Mouse (Mus musculus) midbrain, embryonic 11.5 days (tissue): ENCODE results near the gene Gpr84. TPM values are rescaled to one million over a fixed set of nuclear protein-coding genes. Genes with fewer than 3 reads are reported as not detected.
A peak's percentile ranks its signal among the peaks of the same experiment; 100 is the strongest.

Source experiments
- ATAC-seq: fragments of 200-750 bp; cut with Nextera tagmentation; 2 replicates; pipeline ENCODE4 v1.8.0; 2017; ENCODE audit warnings: moderate TSS enrichment, moderate library complexity; ENCODE audit not compliant: low FRiP score
- DNase-seq: peaks from one replicate; pipeline ENCODE4 v3.0.0; 2015; ENCODE audit warnings: low spot score; ENCODE audit errors: missing footprints
- H3K27ac ChIP-seq: fragments of 300-500 bp; sonication (generic); 2 replicates; pipeline ENCODE4 v1.5.1; 2014; ENCODE audit warnings: low read depth, low read length
- H3K27me3 ChIP-seq: fragments of 300-500 bp; sonication (generic); 2 replicates; pipeline ENCODE4 v1.6.1; 2014; ENCODE audit warnings: mild to moderate bottlenecking, low read length, moderate library complexity, mixed read lengths; ENCODE audit not compliant: control insufficient read depth, insufficient read depth
- H3K36me3 ChIP-seq: fragments of 300-500 bp; sonication (generic); 2 replicates; pipeline ENCODE4 v1.6.1; 2014; ENCODE audit warnings: mild to moderate bottlenecking, low read length, moderate library complexity, mixed read lengths; ENCODE audit not compliant: control insufficient read depth, insufficient read depth
- H3K4me1 ChIP-seq: fragments of 300-500 bp; sonication (generic); 2 replicates; pipeline ENCODE4 v1.6.1; 2014; ENCODE audit warnings: low read length; ENCODE audit not compliant: control insufficient read depth, insufficient read depth
- H3K4me2 ChIP-seq: fragments of 300-500 bp; sonication (generic); 2 replicates; pipeline ENCODE4 v1.6.1; 2014; ENCODE audit warnings: mild to moderate bottlenecking, moderate library complexity
- H3K4me3 ChIP-seq: fragments of 300-500 bp; sonication (generic); 2 replicates; pipeline ENCODE4 v1.5.1; 2014; ENCODE audit warnings: low read depth, low read length
- H3K9ac ChIP-seq: fragments of 300-500 bp; sonication (generic); 2 replicates; pipeline ENCODE4 v1.6.1; 2014; ENCODE audit warnings: low read length
- H3K9me3 ChIP-seq: fragments of 300-500 bp; sonication (generic); 2 replicates; pipeline ENCODE4 v1.6.1; 2016; ENCODE audit warnings: low read length; ENCODE audit not compliant: control insufficient read depth
- WGBS: fragments of 180-500 bp; shearing (Covaris S2); extraction: QIAGEN DNeasy Blood & Tissue Kit; methylation state at CpG from one replicate; pipeline ENCODE4 v1.1.7; 2014; 5-methylcytosine and 5-hydroxymethylcytosine counted together
- polyA plus RNA-seq: library from polyadenylated mRNA; unstranded; fragments of >200 nt; fragmentation: Nextera tagmentation; extraction: Ambion mirVana; gene quantifications from 2 replicates; pipeline ENCODE4 v1.2.1, GENCODE M21; 2014

Gene Gpr84
- polyA plus RNA-seq, 1 experiment from 2014 or later = 0.12 TPM

DNA sequence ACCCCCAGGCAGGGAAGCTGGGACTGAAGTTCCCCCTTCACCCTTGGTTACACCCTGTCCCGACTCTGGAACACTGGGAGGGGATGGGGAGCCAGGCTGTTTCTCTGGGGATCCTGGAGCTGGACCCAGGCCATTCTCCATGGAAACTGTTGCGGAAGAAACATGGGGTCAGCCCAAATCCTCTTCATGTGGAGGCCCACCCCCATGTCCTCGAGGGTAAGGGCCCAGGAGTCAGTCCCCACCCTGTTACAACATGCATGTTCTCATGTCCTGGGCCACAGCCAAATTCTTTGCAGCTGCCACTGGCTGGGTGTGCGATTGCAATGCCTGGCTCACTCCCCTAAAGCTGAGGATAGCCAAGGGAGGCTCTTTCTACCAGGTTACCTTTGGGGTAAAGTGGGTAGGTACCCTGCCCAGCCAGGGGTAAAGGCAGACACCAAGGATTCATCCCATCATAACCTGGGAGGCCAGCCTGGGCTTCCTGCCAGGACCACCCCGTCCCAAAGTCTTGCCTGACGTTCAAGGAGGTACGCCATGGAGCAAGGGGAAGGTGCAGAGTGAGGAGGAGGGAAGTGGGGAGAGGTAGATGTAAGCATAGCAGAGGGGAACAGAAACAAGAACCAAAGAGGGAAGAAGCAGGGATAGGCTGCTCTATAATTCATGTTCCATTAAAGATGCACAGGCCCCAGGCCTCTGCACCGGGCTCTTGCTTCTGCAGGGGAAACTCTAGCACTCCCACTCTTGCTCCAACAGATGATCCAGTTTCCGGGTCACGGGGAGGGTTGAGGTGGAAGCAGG is 5.8 kb upstream of the Gpr84 start:
- 93% methylated on average over 10 of the region's 10 CpGs for WGBS
- Histone ChIP-seq H3K4me1 (peaks cover 16% of the 10 kb centered on the region), H3K9ac (no peak overlapping the region), H3K4me3 (no peak overlapping the region), H3K27me3 (no peaks in the 10 kb centered on the region), H3K27ac (no peak overlapping the region), H3K36me3 (peaks cover 7% of the 10 kb centered on the region; the same call in 1 of the 2 replicates), H3K9me3 (no peaks in the 10 kb centered on the region), H3K4me2 (no peak overlapping the region)
- no peak for DNase-seq
- no peak for ATAC-seq

DNA sequence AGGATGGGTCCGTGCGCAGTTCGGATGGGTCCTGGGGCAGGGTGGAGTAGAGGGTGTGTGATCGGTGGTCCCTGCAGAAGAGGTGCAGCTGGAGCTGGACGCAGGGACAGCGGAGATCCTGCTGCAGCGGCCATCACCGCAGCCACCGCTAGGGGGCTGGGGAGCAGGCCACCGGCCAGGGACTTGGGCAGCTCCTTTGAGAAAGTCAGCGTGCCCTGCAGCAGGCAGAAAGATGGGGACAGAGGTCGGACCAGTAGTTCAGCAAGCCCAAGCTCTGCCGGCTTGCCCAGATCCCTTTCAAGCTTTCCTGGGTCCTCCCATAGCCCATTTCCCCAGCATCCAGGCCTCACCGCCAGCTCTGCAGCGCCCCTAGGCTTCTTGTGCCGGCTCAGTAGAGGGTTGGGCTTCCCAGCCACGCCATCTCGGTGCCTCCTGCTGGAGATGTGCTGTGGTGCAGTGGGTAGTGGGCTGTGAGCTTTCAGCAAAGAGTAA is 4.6 kb upstream of the Gpr84 start:
- ATAC-seq = peak; percentile 88
- Histone ChIP-seq H3K4me3 (peak overlapping the region; percentile 15), H3K4me2 (peak overlapping the region; percentile 47), H3K27me3 (no peaks in the 10 kb centered on the region), H3K36me3 (peaks cover 7% of the 10 kb centered on the region; the same call in 1 of the 2 replicates), H3K9me3 (no peaks in the 10 kb centered on the region), H3K4me1 (peaks cover 16% of the 10 kb centered on the region), H3K9ac (peak overlapping the region; percentile 59), H3K27ac (peak overlapping the region; percentile 41)
- 3% methylated on average over 18 of the region's 18 CpGs for WGBS
- DNase-seq = peak; percentile 99

DNA sequence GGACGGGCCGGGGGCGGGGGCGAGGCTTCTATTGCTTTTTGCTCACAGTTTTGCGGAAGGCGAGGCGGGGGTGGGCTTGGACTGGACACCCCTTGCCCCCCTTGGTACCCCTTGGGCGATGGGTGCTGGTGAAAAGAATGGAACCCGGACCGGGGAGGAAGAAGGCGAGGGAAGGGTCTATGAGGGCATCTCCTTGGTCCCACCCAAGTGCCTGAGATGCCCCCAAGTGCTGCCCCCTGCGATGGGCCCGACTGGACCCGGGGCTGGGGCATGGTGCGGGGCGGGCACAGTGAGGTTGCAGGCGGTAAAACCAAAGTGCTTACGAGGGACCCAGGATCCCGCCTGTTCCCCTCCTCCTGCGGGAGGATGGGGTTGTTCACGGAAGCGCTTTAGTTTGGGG is 3.8 kb upstream of the Gpr84 start:
- Histone ChIP-seq H3K9ac (peak overlapping the region; percentile 59), H3K4me3 (peak overlapping the region; percentile 15; the same call in 1 of the 2 replicates), H3K9me3 (no peaks in the 10 kb centered on the region), H3K4me2 (peak overlapping the region; percentile 47), H3K27ac (no peak overlapping the region), H3K27me3 (no peaks in the 10 kb centered on the region; the same call in 1 of the 2 replicates), H3K4me1 (peaks cover 16% of the 10 kb centered on the region), H3K36me3 (peaks cover 7% of the 10 kb centered on the region; the same call in 1 of the 2 replicates)
- 23% methylated on average over 21 of the region's 22 CpGs for WGBS
- DNase-seq (no peak), ATAC-seq (peak; percentile 33)

DNA sequence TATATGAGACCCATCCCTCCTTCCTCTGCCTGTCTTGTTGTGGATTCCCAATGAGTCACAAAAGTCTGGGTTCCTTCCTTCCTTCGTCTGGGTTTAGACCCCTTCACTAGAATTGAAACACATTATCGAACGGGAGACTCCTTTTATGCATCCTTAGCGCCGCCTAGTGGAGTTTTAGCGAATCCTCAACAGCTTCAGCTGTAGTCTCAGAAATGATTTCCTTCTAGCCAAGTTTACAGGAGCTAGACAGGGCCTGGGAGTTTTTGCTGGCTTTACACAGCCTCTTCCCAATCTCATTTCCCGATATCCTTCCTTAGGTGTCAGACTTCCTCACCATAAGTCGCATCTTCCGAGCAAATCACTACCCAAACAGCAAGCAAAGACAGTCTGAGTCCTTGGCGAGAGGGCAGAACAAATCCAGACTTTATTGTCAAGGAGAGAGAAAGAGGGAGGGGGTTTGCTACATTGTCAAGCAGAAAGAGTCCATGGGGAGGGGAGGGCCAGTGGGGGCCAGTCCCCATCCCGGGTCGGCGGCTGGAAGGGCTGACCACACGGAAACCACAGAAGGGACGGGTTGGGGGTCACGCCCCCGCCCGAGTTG is 3.2 kb upstream of the Gpr84 start:
- peak overlapping the region; percentile 15; the same call in 1 of the 2 replicates for H3K4me3 ChIP-seq
- no peak overlapping the region; the same call in 1 of the 2 replicates for H3K27ac ChIP-seq
- WGBS = 13% methylated on average over 18 of the region's 18 CpGs
- no peaks in the 10 kb centered on the region for H3K9me3 ChIP-seq
- ATAC-seq = peak; percentile 15
- H3K4me2 ChIP-seq = peak overlapping the region; percentile 47
- no peaks in the 10 kb centered on the region; the same call in 1 of the 2 replicates for H3K27me3 ChIP-seq
- DNase-seq = peak; percentile 95
- peaks cover 7% of the 10 kb centered on the region; the same call in 1 of the 2 replicates for H3K36me3 ChIP-seq
- H3K9ac ChIP-seq = peak overlapping the region; percentile 59; the same call in 1 of the 2 replicates
- H3K4me1 ChIP-seq = peaks cover 16% of the 10 kb centered on the region

DNA sequence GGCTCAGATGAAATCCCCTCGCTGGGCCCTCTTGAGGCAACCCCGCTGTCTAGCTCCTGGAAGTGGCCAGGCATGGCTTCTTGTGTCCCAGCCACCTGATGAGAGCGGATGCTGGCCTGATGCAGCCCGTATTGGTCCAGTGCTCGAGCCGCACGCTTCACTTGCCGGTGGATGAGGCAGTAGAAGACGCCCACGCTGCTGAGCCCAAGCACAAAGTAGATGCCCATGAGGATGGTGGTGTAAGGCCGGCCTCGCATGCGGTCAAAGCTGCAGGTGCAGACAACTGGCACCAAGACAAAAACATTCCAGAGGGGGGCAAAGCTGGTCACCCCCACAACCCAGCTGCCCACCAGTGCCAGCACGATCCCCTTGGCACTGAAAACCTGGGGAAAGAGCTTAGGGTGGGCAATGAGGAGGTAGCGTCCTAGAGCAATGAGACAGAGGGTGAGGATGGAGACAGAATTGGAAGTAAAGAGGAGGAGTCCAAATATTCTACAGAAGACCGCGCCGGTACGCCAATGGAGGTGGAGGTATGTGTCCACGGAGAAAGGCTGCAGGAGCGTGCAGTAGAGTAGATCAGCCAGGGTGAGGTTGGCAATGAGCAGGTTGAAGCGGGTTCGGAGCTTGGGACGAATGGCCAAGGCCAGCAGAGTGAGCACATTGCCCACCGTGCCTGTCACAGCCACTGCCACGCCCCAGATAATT is 1.4 kb downstream of the Gpr84 start:
- DNase-seq (no peak), ATAC-seq (no peak)
- Histone ChIP-seq H3K27me3 (no peaks in the 10 kb centered on the region; the same call in 1 of the 2 replicates), H3K4me1 (peaks cover 25% of the 10 kb centered on the region), H3K9ac (0 out of 2 replicates have a peak overlapping the region, but pooled peaks have one; percentile 2), H3K4me3 (no peak overlapping the region), H3K4me2 (peak overlapping the region; percentile 0; the same call in 1 of the 2 replicates), H3K27ac (no peak overlapping the region), H3K9me3 (no peaks in the 10 kb centered on the region), H3K36me3 (no peaks in the 10 kb centered on the region)
- 65% methylated on average over 26 of the region's 26 CpGs for WGBS

DNA sequence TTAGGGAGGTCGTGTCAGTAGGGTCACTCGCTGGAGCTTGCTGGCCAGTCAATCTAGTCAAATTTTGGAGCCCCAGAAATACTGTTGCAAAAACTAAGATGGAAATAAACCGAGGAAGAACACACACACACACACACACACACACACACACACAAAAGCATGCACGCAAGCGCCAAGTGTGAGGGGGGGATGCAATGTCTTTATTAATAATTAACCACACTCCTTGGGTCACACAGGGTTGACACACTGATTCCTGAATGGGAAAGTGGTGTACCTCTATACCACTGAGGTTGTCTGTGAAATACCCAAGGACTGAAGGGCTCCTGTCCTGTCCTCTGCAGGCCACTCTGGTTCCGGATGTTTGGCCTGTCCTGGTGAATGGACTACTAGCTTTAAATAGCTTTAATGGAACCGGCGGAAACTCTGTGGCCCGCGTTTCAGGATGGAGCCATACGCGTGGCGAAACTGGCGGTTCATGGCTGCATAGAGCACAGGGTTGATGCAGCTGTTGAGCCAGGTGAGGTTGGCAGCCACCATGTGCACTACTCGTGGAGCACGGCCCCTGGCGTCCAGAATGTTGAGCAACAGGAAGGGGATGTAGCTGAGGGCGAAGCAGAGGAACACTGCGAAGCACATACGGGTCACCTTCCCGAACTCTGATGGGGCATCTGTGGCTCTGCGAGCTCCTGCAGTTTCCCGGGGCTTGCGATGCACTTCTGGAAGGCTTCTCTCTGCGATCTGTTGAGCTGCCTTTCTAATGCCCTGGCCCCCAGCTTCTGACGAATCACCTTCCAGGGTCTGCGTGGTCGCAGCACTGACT is 2.1 kb downstream of the Gpr84 start:
- no peak for ATAC-seq
- WGBS = 43% methylated on average over 28 of the region's 28 CpGs

DNA sequence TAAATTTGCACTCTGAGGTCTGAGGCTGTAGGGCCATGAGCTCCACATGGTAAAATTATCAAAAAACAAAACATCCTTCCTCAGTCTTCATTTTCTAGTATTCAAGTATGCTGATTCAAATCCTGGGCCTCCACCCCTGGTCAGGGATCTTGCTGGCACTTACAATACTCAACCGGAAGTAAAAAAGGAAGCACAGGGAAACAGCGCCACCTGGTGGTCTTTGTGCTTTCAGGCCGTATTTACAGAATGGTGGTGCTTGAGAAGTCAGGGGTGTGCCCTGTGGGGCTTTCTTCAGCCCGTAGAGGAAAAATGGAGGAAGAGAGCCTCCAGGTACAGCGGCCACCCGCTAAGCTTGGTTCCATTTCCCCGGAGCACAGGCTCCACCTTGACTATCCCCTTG is 3.3 kb downstream of the Gpr84 start:
- Histone ChIP-seq H3K36me3 (no peaks in the 10 kb centered on the region), H3K27me3 (no peaks in the 10 kb centered on the region; the same call in 1 of the 2 replicates), H3K27ac (no peak overlapping the region), H3K9ac (no peak overlapping the region), H3K9me3 (no peaks in the 10 kb centered on the region), H3K4me2 (no peak overlapping the region), H3K4me1 (peaks cover 39% of the 10 kb centered on the region), H3K4me3 (no peak overlapping the region)
- DNase-seq (peak; percentile 100), ATAC-seq (no peak)
- under 1% methylated on average over 7 of the region's 7 CpGs for WGBS

More for the DNA sequence above, 2.1 kb downstream of the Gpr84 start:
- Histone ChIP-seq H3K4me3 (no peak overlapping the region), H3K4me1 (peaks cover 27% of the 10 kb centered on the region), H3K27me3 (no peaks in the 10 kb centered on the region; the same call in 1 of the 2 replicates), H3K27ac (no peak overlapping the region), H3K4me2 (peak overlapping the region; percentile 0; the same call in 1 of the 2 replicates), H3K36me3 (no peaks in the 10 kb centered on the region), H3K9ac (0 out of 2 replicates have a peak overlapping the region, but pooled peaks have one; percentile 6), H3K9me3 (no peaks in the 10 kb centered on the region)
- peak; percentile 89 for DNase-seq
